Mouse (Mus musculus) heart, postnatal 0 days (tissue): ENCODE data around the gene Btla.

Experiments
- CTCF ChIP-seq: IDR thresholded peaks from 2 replicates; pipeline ENCODE4 v1.5.1; 2016; ENCODE audit warnings: antibody characterized with exemption, control low read depth, low read depth
- EP300 ChIP-seq: IDR thresholded peaks from 2 replicates; pipeline ENCODE4 v1.6.1; 2016; ENCODE audit warnings: antibody characterized with exemption, low read depth

- TF ChIP-seq CTCF (no peak), EP300 (no peak)
Observed at GRCm38 (mm10) chr16:45256895-45257294, 32.8 kb downstream of the Btla start.
